Mouse (Mus musculus) kidney, embryonic 15.5 days (tissue): Measurements from ENCODE around the gene Cttnbp2. TPM values are rescaled to one million over a fixed set of nuclear protein-coding genes. Genes with fewer than 3 reads are reported as not detected.

Experiments used
- ATAC-seq: fragments of 200-750 bp; cut with Nextera tagmentation; replicated peaks from 2 replicates; pipeline ENCODE4 v1.8.0; 2017; ENCODE audit warnings: moderate TSS enrichment; ENCODE audit not compliant: low FRiP score
- H3K27ac ChIP-seq: fragments of 300-500 bp; sonication (generic); 2 replicates; pipeline ENCODE4 v1.5.1; 2015; ENCODE audit warnings: mild to moderate bottlenecking, inconsistent platforms
- H3K27me3 ChIP-seq: fragments of 300-500 bp; sonication (generic); 2 replicates; pipeline ENCODE4 v1.6.1; 2015; ENCODE audit warnings: inconsistent platforms
- H3K36me3 ChIP-seq: fragments of 300-500 bp; sonication (generic); 2 replicates; pipeline ENCODE4 v1.6.1; 2015; ENCODE audit warnings: inconsistent platforms
- H3K4me1 ChIP-seq: fragments of 300-500 bp; sonication (generic); 2 replicates; pipeline ENCODE4 v1.6.1; 2015; ENCODE audit warnings: inconsistent platforms
- H3K4me2 ChIP-seq: fragments of 300-500 bp; sonication (generic); 2 replicates; pipeline ENCODE4 v1.6.1; 2015; ENCODE audit warnings: moderate library complexity, mild to moderate bottlenecking, inconsistent platforms
- H3K4me3 ChIP-seq: fragments of 300-500 bp; sonication (generic); replicated peaks from 2 replicates; pipeline ENCODE4 v1.5.1; 2015; ENCODE audit warnings: mild to moderate bottlenecking, inconsistent platforms
- H3K9ac ChIP-seq: fragments of 300-500 bp; sonication (generic); 2 replicates; pipeline ENCODE4 v1.6.1; 2015; ENCODE audit warnings: mild to moderate bottlenecking, inconsistent platforms
- H3K9me3 ChIP-seq: fragments of 300-500 bp; sonication (generic); replicated peaks from 2 replicates; pipeline ENCODE4 v1.6.1; 2016; ENCODE audit warnings: inconsistent platforms
- WGBS: fragments of 180-500 bp; shearing (Covaris S2); methylation state at CpG from one replicate; pipeline ENCODE4 v1.1.7; 2015; ENCODE audit warnings: mixed read lengths; 5-methylcytosine and 5-hydroxymethylcytosine counted together
- polyA plus RNA-seq: library from polyadenylated mRNA; unstranded; fragments of >200 nt; fragmentation: Nextera tagmentation; extraction: Ambion mirVana; gene quantifications from 2 replicates; pipeline ENCODE4 v1.2.1, GENCODE M21; 2015

Cttnbp2 gene
- polyA plus RNA-seq, 1 experiment from 2014 or later: 18.4 TPM

- 0 out of 2 replicates have a peak, but pooled peaks cover 4% of the 10 kb centered on the region for H3K36me3 ChIP-seq
Observed at GRCm38 (mm10) chr6:18492977-18493376, 21.7 kb downstream of the Cttnbp2 start.

DNA sequence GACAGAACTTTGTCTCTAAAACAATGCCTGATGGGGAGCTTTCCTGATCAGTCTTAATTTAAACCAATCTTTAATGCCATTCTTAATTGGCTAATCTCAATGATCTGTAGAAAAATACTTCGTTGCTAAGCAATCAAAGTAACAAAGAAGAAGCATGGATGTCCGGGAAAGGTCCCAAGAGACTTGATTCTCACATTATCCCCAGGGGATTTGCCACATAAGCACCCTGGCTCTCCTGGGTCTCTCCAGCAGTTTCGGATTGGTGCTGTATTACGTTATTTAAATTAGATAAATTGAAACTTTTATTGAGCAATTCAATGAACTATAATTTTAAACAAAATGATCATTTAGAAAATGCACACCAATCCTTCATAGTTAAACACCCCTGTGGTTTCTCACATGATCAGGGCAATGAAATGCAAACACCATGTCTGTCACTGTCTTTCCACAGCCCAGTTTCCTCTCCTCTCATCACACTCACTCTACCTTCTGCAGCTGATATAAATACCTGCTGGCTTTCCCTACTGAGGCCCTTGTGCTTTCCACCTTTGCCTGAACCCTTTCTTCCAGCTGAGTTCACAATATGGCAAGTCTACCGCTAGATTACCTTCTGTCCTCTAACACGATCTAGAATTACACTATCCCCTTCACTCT is 22.3 kb downstream of the Cttnbp2 start:
- Histone ChIP-seq H3K4me1 (no peaks in the 10 kb centered on the region), H3K9ac (no peak overlapping the region), H3K4me2 (no peak overlapping the region), H3K9me3 (no peaks in the 10 kb centered on the region), H3K4me3 (no peak overlapping the region), H3K27ac (no peak overlapping the region), H3K27me3 (no peaks in the 10 kb centered on the region), H3K36me3 (0 out of 2 replicates have a peak, but pooled peaks cover 4% of the 10 kb centered on the region)
- ATAC-seq: no peak
- 84% methylated on average over 6 of the region's 6 CpGs for WGBS

More at GRCm38 (mm10) chr6:18492977-18493376, 21.7 kb downstream of the Cttnbp2 start:
- Histone ChIP-seq H3K4me2 (no peak overlapping the region), H3K27ac (no peak overlapping the region), H3K9me3 (no peaks in the 10 kb centered on the region), H3K27me3 (no peaks in the 10 kb centered on the region), H3K4me1 (no peaks in the 10 kb centered on the region), H3K9ac (no peak overlapping the region), H3K4me3 (no peak overlapping the region)
- no peak for ATAC-seq
- WGBS: 83% methylated on average over 1 of the region's 1 CpGs

- H3K4me3 ChIP-seq: no peak overlapping the region
- 0 out of 2 replicates have a peak, but pooled peaks cover 4% of the 10 kb centered on the region for H3K36me3 ChIP-seq
- no peak overlapping the region for H3K4me2 ChIP-seq
- H3K9ac ChIP-seq: no peak overlapping the region
- H3K27ac ChIP-seq: no peak overlapping the region
- no peaks in the 10 kb centered on the region for H3K27me3 ChIP-seq
- no peaks in the 10 kb centered on the region for H3K9me3 ChIP-seq
- no peak for ATAC-seq
- 0 out of 2 replicates have a peak, but pooled peaks cover 4% of the 10 kb centered on the region for H3K4me1 ChIP-seq
Observed at GRCm38 (mm10) chr6:18485087-18485486, 29.6 kb downstream of the Cttnbp2 start.

DNA sequence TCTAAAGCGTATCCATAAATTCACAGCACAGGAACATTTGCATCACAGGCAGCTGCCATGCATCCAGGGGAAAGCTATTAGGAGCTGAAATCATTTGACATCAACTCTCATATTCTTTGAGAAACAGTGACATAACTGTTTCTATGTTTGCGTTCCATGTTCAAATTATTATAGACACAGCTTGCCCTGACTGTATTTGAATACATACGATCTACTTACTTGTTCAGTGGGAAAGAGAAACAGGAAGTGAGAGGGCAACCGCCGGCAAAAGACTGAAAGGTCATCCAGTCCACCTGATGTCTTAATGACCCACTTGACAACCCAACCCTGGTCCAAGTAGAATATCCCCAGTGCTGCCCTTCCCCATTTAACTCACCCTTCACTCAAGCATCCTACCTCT is 30.6 kb downstream of the Cttnbp2 start:
- H3K9me3 ChIP-seq: no peaks in the 10 kb centered on the region
- H3K4me1 ChIP-seq: 0 out of 2 replicates have a peak, but pooled peaks cover 4% of the 10 kb centered on the region
- 68% methylated on average over 5 of the region's 5 CpGs for WGBS
- H3K27me3 ChIP-seq: no peaks in the 10 kb centered on the region
- no peak overlapping the region for H3K4me2 ChIP-seq
- H3K36me3 ChIP-seq: no peaks in the 10 kb centered on the region
- no peak overlapping the region for H3K9ac ChIP-seq
- H3K27ac ChIP-seq: no peak overlapping the region
- no peak overlapping the region for H3K4me3 ChIP-seq
- no peak for ATAC-seq

DNA sequence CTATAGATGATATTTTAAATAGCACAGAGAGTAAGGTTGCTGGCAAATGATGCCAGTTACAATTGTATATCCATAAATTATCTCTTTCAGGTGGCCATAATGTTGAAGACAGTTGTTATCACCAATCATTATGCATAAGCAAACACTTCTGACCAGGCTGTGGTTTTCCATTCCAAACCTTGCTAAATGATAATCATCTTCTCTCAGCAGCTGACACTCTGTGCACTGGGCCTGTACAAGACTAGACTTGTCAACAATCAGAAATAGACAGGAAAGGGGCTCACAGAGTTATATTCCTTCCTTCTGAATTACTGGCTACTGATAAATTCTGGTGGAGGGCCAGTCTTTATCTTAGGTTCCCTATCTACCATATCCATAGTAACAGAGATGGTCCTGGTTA is 32.1 kb downstream of the Cttnbp2 start:
- no peak for ATAC-seq

GRCm38 (mm10) chr6:18481781-18482180 is 32.9 kb downstream of the Cttnbp2 start:
- Histone ChIP-seq H3K36me3 (no peaks in the 10 kb centered on the region), H3K9me3 (no peaks in the 10 kb centered on the region), H3K4me2 (no peak overlapping the region), H3K4me1 (0 out of 2 replicates have a peak, but pooled peaks cover 4% of the 10 kb centered on the region), H3K4me3 (no peak overlapping the region), H3K9ac (no peak overlapping the region), H3K27ac (no peak overlapping the region), H3K27me3 (no peaks in the 10 kb centered on the region)
- 75% methylated on average over 3 of the region's 3 CpGs for WGBS
- no peak for ATAC-seq

More for the DNA sequence above, 32.1 kb downstream of the Cttnbp2 start:
- Histone ChIP-seq H3K4me1 (0 out of 2 replicates have a peak, but pooled peaks cover 4% of the 10 kb centered on the region), H3K9ac (no peak overlapping the region), H3K9me3 (no peaks in the 10 kb centered on the region), H3K4me2 (no peak overlapping the region), H3K27me3 (no peaks in the 10 kb centered on the region), H3K36me3 (no peaks in the 10 kb centered on the region), H3K27ac (no peak overlapping the region), H3K4me3 (no peak overlapping the region)

DNA sequence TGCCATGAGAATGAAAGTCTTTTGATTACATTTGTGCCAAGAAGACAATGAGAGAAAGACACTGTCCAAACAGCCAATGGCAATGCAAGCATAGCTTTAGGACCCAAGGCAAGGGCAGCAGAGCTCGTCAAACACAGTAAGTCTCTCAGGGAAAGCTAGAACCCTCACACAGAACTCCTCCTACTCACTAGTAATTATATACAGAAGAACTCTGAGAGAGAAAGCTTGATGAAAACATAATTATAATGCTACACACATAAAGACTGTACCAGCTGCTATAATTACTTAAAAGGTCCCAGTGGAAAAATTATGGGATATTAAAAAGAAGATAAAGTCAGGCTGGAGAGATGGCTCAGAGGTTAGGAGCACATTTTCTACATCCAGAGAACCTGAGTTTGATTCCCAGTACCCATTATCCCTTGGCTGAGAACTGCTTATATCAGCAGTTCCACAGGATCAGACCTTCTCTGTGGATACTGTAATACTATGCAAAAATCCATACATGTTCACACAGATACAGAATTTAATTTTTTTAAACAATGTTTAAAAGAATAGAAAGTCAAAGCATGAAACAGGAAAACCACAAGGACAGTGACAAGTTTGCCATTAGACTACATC is 37.2 kb downstream of the Cttnbp2 start:
- Histone ChIP-seq H3K27ac (no peak overlapping the region), H3K36me3 (no peaks in the 10 kb centered on the region), H3K9me3 (no peaks in the 10 kb centered on the region), H3K27me3 (no peaks in the 10 kb centered on the region), H3K9ac (no peak overlapping the region), H3K4me2 (no peak overlapping the region), H3K4me3 (no peak overlapping the region), H3K4me1 (no peaks in the 10 kb centered on the region)
- WGBS: 68% methylated on average over 1 of the region's 1 CpGs
- ATAC-seq: no peak

- H3K27ac ChIP-seq: no peak overlapping the region
- no peaks in the 10 kb centered on the region for H3K4me1 ChIP-seq
- H3K4me2 ChIP-seq: no peak overlapping the region
- H3K9ac ChIP-seq: no peak overlapping the region
- H3K27me3 ChIP-seq: no peaks in the 10 kb centered on the region
- no peaks in the 10 kb centered on the region for H3K36me3 ChIP-seq
- H3K9me3 ChIP-seq: no peaks in the 10 kb centered on the region
- no peak for ATAC-seq
- H3K4me3 ChIP-seq: no peak overlapping the region
- 72% methylated on average over 2 of the region's 2 CpGs for WGBS
Observed at GRCm38 (mm10) chr6:18474983-18475382, 39.7 kb downstream of the Cttnbp2 start.

- H3K36me3 ChIP-seq: no peaks in the 10 kb centered on the region
- 68% methylated on average over 1 of the region's 1 CpGs for WGBS
- no peaks in the 10 kb centered on the region for H3K4me1 ChIP-seq
- no peaks in the 10 kb centered on the region for H3K9me3 ChIP-seq
- no peak overlapping the region for H3K4me2 ChIP-seq
- H3K27me3 ChIP-seq: no peaks in the 10 kb centered on the region
- H3K4me3 ChIP-seq: no peak overlapping the region
- ATAC-seq: no peak
- no peak overlapping the region for H3K27ac ChIP-seq
- no peak overlapping the region for H3K9ac ChIP-seq
Observed at GRCm38 (mm10) chr6:18474541-18474940, 40.1 kb downstream of the Cttnbp2 start.

GRCm38 (mm10) chr6:18469206-18469605 is 45.4 kb downstream of the Cttnbp2 start:
- H3K27ac ChIP-seq: no peak overlapping the region
- H3K36me3 ChIP-seq: no peaks in the 10 kb centered on the region
- no peaks in the 10 kb centered on the region for H3K4me1 ChIP-seq
- no peak overlapping the region for H3K4me3 ChIP-seq
- no peak overlapping the region for H3K4me2 ChIP-seq
- no peak overlapping the region for H3K9ac ChIP-seq
- ATAC-seq: no peak
- H3K9me3 ChIP-seq: no peaks in the 10 kb centered on the region
- 81% methylated on average over 2 of the region's 2 CpGs for WGBS
- no peaks in the 10 kb centered on the region for H3K27me3 ChIP-seq

DNA sequence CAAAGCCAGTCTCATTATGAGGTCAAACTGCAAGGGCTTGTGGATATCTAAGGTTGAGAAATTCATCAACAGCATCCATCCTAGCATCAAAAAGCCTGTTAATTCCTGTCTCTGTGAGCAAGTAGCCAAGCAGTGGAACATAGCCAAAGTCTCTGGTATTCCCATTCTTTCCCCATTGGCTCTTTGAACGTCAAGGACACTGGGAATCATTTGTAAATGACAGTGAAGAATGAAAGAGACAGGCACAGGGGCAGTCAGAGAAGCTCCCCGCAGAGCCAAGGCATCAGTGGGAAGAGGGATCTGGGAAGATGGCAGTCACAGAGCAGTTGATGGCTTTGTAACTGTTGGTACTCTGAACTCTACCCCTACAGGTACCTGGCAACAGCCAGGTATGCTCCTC is 46.9 kb downstream of the Cttnbp2 start:
- no peak for ATAC-seq

DNA sequence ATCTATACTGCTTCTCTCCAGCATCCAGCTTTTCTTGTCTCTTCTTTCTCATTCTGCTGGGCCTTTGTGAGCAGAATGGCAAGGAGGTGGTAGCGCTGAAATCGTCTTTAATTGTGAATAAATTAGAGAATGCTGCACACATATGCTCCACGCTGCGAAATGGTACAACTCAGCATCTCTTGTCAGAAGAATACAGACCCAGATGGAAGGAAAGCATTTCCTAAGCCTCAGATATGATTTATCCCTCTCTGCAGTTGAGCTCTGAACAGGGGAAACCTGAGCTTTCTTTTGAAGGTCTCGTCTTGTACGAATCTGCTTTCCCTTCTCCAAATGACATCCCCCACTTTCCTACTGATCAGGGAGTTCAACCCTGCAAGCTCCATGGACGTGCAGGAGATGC is 48.4 kb downstream of the Cttnbp2 start:
- WGBS: 58% methylated on average over 7 of the region's 7 CpGs
- no peak for ATAC-seq
- H3K9me3 ChIP-seq: no peaks in the 10 kb centered on the region; the same call in 1 of the 2 replicates
- H3K27me3 ChIP-seq: no peaks in the 10 kb centered on the region
- no peak overlapping the region for H3K27ac ChIP-seq
- H3K4me2 ChIP-seq: no peak overlapping the region
- H3K4me3 ChIP-seq: no peak overlapping the region
- no peaks in the 10 kb centered on the region for H3K4me1 ChIP-seq
- no peak overlapping the region for H3K9ac ChIP-seq
- H3K36me3 ChIP-seq: no peaks in the 10 kb centered on the region

More for the DNA sequence above, 46.9 kb downstream of the Cttnbp2 start:
- WGBS: 56% methylated on average over 2 of the region's 2 CpGs
- Histone ChIP-seq H3K4me2 (no peak overlapping the region), H3K27ac (no peak overlapping the region), H3K9ac (no peak overlapping the region), H3K27me3 (no peaks in the 10 kb centered on the region), H3K4me1 (no peaks in the 10 kb centered on the region), H3K36me3 (no peaks in the 10 kb centered on the region), H3K9me3 (no peaks in the 10 kb centered on the region), H3K4me3 (no peak overlapping the region)
